Mouse (Mus musculus): ENCODE results near the gene Stab2. TPM values are rescaled to one million over a fixed set of nuclear protein-coding genes. Genes with fewer than 3 reads are reported as not detected.

Gene Stab2
- polyA plus RNA-seq (2015; fragmentation: Nextera tagmentation; extraction: Ambion mirVana): 24.2 and 25.4 TPM in 2 replicates

- no peaks in the 10 kb centered on the region for H3K27me3 ChIP-seq (ENCODE audit: control insufficient read depth, insufficient read depth, low read depth, low read length)
- H3K9me3 ChIP-seq (replicated peaks; ENCODE audit: control insufficient read depth, low read length): no peaks in the 10 kb centered on the region
- H3K9ac ChIP-seq (ENCODE audit: low read depth, low read length): no peak within 1 kb of the TSS
- 40% methylated on average over 8 of the region's 8 CpGs for WGBS (ENCODE audit: insufficient replicate concordance)
- no peak within 1 kb of the TSS for H3K27ac ChIP-seq (ENCODE audit: low read length)
- no peak for ATAC-seq (ENCODE audit: low read depth)
- H3K4me3 ChIP-seq (ENCODE audit: low read depth, low read length): peak within 1 kb of the TSS; percentile 6; the same call in 1 of the 2 replicates
- no peaks in the 10 kb centered on the region for H3K4me1 ChIP-seq (ENCODE audit: control insufficient read depth, low read depth, low read length)
- H3K4me2 ChIP-seq (ENCODE audit: low read depth, low read length): no peak within 1 kb of the TSS
- H3K36me3 ChIP-seq (ENCODE audit: control insufficient read depth, insufficient read depth): no peaks in the 10 kb centered on the region
These were observed at the start of gene Stab2 for GRCm38 (mm10) chr10:87007385-87008214. TSS of gene Stab2 (minus strand) at chr10:87008025.

GRCm38 (mm10) chr10:87051714-87052113, 43.9 kb upstream of the Stab2 start:
- Histone ChIP-seq H3K4me3 (ENCODE audit: low read depth, low read length) (no peak overlapping the region), H3K27ac (ENCODE audit: low read length) (no peak overlapping the region; the same call in 1 of the 2 replicates), H3K9ac (ENCODE audit: low read depth, low read length) (no peak overlapping the region), H3K4me1 (ENCODE audit: control insufficient read depth, low read depth, low read length) (no peaks in the 10 kb centered on the region), H3K36me3 (ENCODE audit: control insufficient read depth, insufficient read depth) (no peaks in the 10 kb centered on the region), H3K9me3 (replicated peaks; ENCODE audit: control insufficient read depth, low read length) (no peaks in the 10 kb centered on the region), H3K27me3 (ENCODE audit: control insufficient read depth, insufficient read depth, low read depth, low read length) (no peaks in the 10 kb centered on the region), H3K4me2 (ENCODE audit: low read depth, low read length) (no peak overlapping the region)
- peak; percentile 95 for ATAC-seq (ENCODE audit: low read depth)
- 33% methylated on average over 4 of the region's 4 CpGs for WGBS (ENCODE audit: insufficient replicate concordance)

- WGBS (ENCODE audit: insufficient replicate concordance): 58% methylated on average over 3 of the region's 3 CpGs
- H3K9ac ChIP-seq (ENCODE audit: low read depth, low read length): no peak overlapping the region
- no peaks in the 10 kb centered on the region for H3K36me3 ChIP-seq (ENCODE audit: control insufficient read depth, insufficient read depth)
- no peak overlapping the region for H3K4me3 ChIP-seq (ENCODE audit: low read depth, low read length)
- H3K27ac ChIP-seq (ENCODE audit: low read length): no peak overlapping the region
- H3K4me2 ChIP-seq (ENCODE audit: low read depth, low read length): no peak overlapping the region
- no peak for ATAC-seq (ENCODE audit: low read depth)
- no peaks in the 10 kb centered on the region for H3K9me3 ChIP-seq (replicated peaks; ENCODE audit: control insufficient read depth, low read length)
- H3K27me3 ChIP-seq (ENCODE audit: control insufficient read depth, insufficient read depth, low read depth, low read length): no peaks in the 10 kb centered on the region
- H3K4me1 ChIP-seq (ENCODE audit: control insufficient read depth, low read depth, low read length): no peaks in the 10 kb centered on the region
These were observed 41.4 kb upstream of the Stab2 start for GRCm38 (mm10) chr10:87049179-87049578.

- no peaks in the 10 kb centered on the region for H3K27me3 ChIP-seq (ENCODE audit: control insufficient read depth, insufficient read depth, low read depth, low read length)
- no peak for ATAC-seq (ENCODE audit: low read depth)
- no peaks in the 10 kb centered on the region for H3K4me1 ChIP-seq (ENCODE audit: control insufficient read depth, low read depth, low read length)
- H3K4me3 ChIP-seq (ENCODE audit: low read depth, low read length): no peak overlapping the region
- H3K9me3 ChIP-seq (replicated peaks; ENCODE audit: control insufficient read depth, low read length): no peaks in the 10 kb centered on the region
- no peak overlapping the region for H3K9ac ChIP-seq (ENCODE audit: low read depth, low read length)
- no peaks in the 10 kb centered on the region for H3K36me3 ChIP-seq (ENCODE audit: control insufficient read depth, insufficient read depth)
- no peak overlapping the region for H3K27ac ChIP-seq (ENCODE audit: low read length)
- 78% methylated on average over 10 of the region's 10 CpGs for WGBS (ENCODE audit: insufficient replicate concordance)
- H3K4me2 ChIP-seq (ENCODE audit: low read depth, low read length): no peak overlapping the region
These were observed 39.2 kb upstream of the Stab2 start for GRCm38 (mm10) chr10:87046931-87047468.

- no peak for ATAC-seq (ENCODE audit: low read depth)
- no peaks in the 10 kb centered on the region for H3K27me3 ChIP-seq (ENCODE audit: control insufficient read depth, insufficient read depth, low read depth, low read length)
- WGBS (ENCODE audit: insufficient replicate concordance): 53% methylated on average over 6 of the region's 6 CpGs
These were observed 38.6 kb upstream of the Stab2 start for GRCm38 (mm10) chr10:87046469-87046868.

GRCm38 (mm10) chr10:87045273-87045672, 37.4 kb upstream of the Stab2 start:
- H3K9me3 ChIP-seq (replicated peaks; ENCODE audit: control insufficient read depth, low read length): no peaks in the 10 kb centered on the region
- ATAC-seq (ENCODE audit: low read depth): peak; percentile 45; the same call in 1 of the 2 replicates
- H3K27ac ChIP-seq (ENCODE audit: low read length): no peak overlapping the region
- H3K4me1 ChIP-seq (ENCODE audit: control insufficient read depth, low read depth, low read length): no peaks in the 10 kb centered on the region
- H3K27me3 ChIP-seq (ENCODE audit: control insufficient read depth, insufficient read depth, low read depth, low read length): no peaks in the 10 kb centered on the region
- no peaks in the 10 kb centered on the region for H3K36me3 ChIP-seq (ENCODE audit: control insufficient read depth, insufficient read depth)
- H3K4me3 ChIP-seq (ENCODE audit: low read depth, low read length): no peak overlapping the region
- no peak overlapping the region for H3K4me2 ChIP-seq (ENCODE audit: low read depth, low read length)
- 39% methylated on average over 3 of the region's 3 CpGs for WGBS (ENCODE audit: insufficient replicate concordance)
- H3K9ac ChIP-seq (ENCODE audit: low read depth, low read length): no peak overlapping the region

More at GRCm38 (mm10) chr10:87046469-87046868, 38.6 kb upstream of the Stab2 start:
- no peak overlapping the region for H3K9ac ChIP-seq (ENCODE audit: low read depth, low read length)
- no peaks in the 10 kb centered on the region for H3K4me1 ChIP-seq (ENCODE audit: control insufficient read depth, low read depth, low read length)
- no peak overlapping the region for H3K4me2 ChIP-seq (ENCODE audit: low read depth, low read length)
- H3K9me3 ChIP-seq (replicated peaks; ENCODE audit: control insufficient read depth, low read length): no peaks in the 10 kb centered on the region
- no peak overlapping the region for H3K4me3 ChIP-seq (ENCODE audit: low read depth, low read length)
- no peaks in the 10 kb centered on the region for H3K36me3 ChIP-seq (ENCODE audit: control insufficient read depth, insufficient read depth)
- H3K27ac ChIP-seq (ENCODE audit: low read length): no peak overlapping the region

- Histone ChIP-seq H3K9me3 (replicated peaks; ENCODE audit: control insufficient read depth, low read length) (no peaks in the 10 kb centered on the region), H3K4me2 (ENCODE audit: low read depth, low read length) (no peak overlapping the region), H3K36me3 (ENCODE audit: control insufficient read depth, insufficient read depth) (no peaks in the 10 kb centered on the region), H3K27me3 (ENCODE audit: control insufficient read depth, insufficient read depth, low read depth, low read length) (no peaks in the 10 kb centered on the region), H3K4me3 (ENCODE audit: low read depth, low read length) (no peak overlapping the region), H3K9ac (ENCODE audit: low read depth, low read length) (no peak overlapping the region), H3K27ac (ENCODE audit: low read length) (no peak overlapping the region), H3K4me1 (ENCODE audit: control insufficient read depth, low read depth, low read length) (no peaks in the 10 kb centered on the region)
- no peak for ATAC-seq (ENCODE audit: low read depth)
- 66% methylated on average over 7 of the region's 7 CpGs for WGBS (ENCODE audit: insufficient replicate concordance)
These were observed 33.4 kb upstream of the Stab2 start for GRCm38 (mm10) chr10:87041265-87041664.

- Histone ChIP-seq H3K27me3 (ENCODE audit: control insufficient read depth, insufficient read depth, low read depth, low read length) (no peaks in the 10 kb centered on the region), H3K9ac (ENCODE audit: low read depth, low read length) (no peak overlapping the region), H3K27ac (ENCODE audit: low read length) (no peak overlapping the region), H3K9me3 (replicated peaks; ENCODE audit: control insufficient read depth, low read length) (no peaks in the 10 kb centered on the region), H3K4me3 (ENCODE audit: low read depth, low read length) (no peak overlapping the region), H3K4me2 (ENCODE audit: low read depth, low read length) (no peak overlapping the region), H3K4me1 (ENCODE audit: control insufficient read depth, low read depth, low read length) (no peaks in the 10 kb centered on the region), H3K36me3 (ENCODE audit: control insufficient read depth, insufficient read depth) (no peaks in the 10 kb centered on the region)
- no peak for ATAC-seq (ENCODE audit: low read depth)
- 44% methylated on average over 3 of the region's 3 CpGs for whole genome bisulfite sequencing (ENCODE audit: insufficient replicate concordance)
These were observed 32.0 kb upstream of the Stab2 start for GRCm38 (mm10) chr10:87039800-87040199.

GRCm38 (mm10) chr10:87039340-87039739, 31.5 kb upstream of the Stab2 start:
- Histone ChIP-seq H3K4me2 (ENCODE audit: low read depth, low read length) (no peak overlapping the region), H3K4me3 (ENCODE audit: low read depth, low read length) (no peak overlapping the region), H3K9ac (ENCODE audit: low read depth, low read length) (no peak overlapping the region), H3K27ac (ENCODE audit: low read length) (no peak overlapping the region), H3K36me3 (ENCODE audit: control insufficient read depth, insufficient read depth) (no peaks in the 10 kb centered on the region), H3K4me1 (ENCODE audit: control insufficient read depth, low read depth, low read length) (no peaks in the 10 kb centered on the region), H3K9me3 (replicated peaks; ENCODE audit: control insufficient read depth, low read length) (no peaks in the 10 kb centered on the region), H3K27me3 (ENCODE audit: control insufficient read depth, insufficient read depth, low read depth, low read length) (no peaks in the 10 kb centered on the region)
- ATAC-seq (ENCODE audit: low read depth): no peak
- WGBS (ENCODE audit: insufficient replicate concordance): 51% methylated on average over 6 of the region's 6 CpGs

Measured in liver, embryonic 16.5 days (tissue).